Mouse (Mus musculus): ENCODE measurements around the gene Tbc1d23. TPM values are rescaled to one million over a fixed set of nuclear protein-coding genes. Genes with fewer than 3 reads are reported as not detected.
A peak's percentile ranks its signal among the peaks of the same experiment; 100 is the strongest.

Tbc1d23 gene
- total RNA-seq, 2 experiments from 2014 or later, result 6.5 to 14.4 TPM

GRCm38 (mm10) chr16:57166611-57167513 lies 64.4 kb downstream of the Tbc1d23 start, which contains the start of gene Nit2:
Gene Nit2, minus strand, starts transcription at chr16:57167341.
- peak; percentile 98 for ATAC-seq (replicated peaks; ENCODE audit: low FRiP score, poor library complexity, severe bottlenecking)

DNA sequence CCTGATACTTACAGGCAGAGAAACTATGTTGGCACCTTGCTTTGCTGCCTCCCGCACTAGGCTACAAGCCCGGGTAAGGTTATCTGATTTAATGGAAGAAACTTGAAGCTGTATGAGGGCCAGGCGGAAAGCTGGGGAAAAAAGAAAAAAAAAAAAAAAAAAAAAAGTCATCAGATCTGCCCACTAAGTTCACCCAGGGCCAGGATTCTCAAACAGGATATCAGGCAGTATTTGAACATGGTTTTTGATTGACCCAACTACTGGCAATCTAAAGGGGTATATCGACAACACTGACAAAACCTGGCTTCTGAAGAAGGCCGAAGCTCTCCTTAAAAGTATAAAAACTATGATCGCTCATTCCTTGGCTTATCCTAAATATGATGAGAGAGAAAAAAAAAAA lies 65.2 kb downstream of the Tbc1d23 start:
- no peak for ATAC-seq (replicated peaks; ENCODE audit: low FRiP score, poor library complexity, severe bottlenecking)

DNA sequence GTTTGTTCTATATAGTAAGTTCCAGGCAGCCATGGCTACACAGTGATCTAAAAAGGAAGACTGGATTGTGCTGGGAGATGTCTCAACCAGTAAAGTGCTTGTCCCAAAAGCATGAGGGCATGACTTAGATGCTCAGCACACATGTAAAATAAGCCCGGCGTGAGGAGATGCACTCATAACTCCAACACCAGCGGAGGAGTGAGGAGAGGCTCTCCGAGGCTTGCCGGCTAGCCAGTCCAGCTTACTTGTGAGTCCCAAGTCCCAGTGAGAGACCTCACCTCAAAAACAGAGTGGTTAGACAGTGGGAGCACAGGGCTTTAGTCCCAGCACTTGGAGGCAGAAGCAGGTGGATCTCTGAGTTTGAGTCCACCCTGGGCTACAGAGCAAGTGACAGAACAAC lies 66.1 kb downstream of the Tbc1d23 start:
- ATAC-seq (replicated peaks; ENCODE audit: low FRiP score, poor library complexity, severe bottlenecking), result no peak

DNA sequence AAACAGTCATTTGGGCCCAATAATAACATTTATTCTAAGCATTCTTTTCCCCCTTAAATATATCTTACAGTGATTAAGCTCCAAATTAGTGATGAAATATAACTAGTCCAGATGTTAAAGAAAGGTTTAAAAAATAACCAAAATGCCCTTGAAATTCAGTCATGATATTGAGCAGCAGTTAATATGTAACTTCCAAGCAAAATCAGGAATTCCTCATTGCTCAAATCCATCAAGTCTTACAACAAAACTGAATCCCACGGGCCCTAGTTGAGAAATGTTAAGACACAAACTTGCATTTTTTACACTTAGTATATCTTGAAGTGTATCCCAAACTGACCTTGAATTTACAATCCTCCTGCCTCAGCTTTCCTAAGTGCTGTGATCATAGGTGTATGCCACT lies 67.6 kb downstream of the Tbc1d23 start:
- ATAC-seq (replicated peaks; ENCODE audit: low FRiP score, poor library complexity, severe bottlenecking), result no peak

DNA sequence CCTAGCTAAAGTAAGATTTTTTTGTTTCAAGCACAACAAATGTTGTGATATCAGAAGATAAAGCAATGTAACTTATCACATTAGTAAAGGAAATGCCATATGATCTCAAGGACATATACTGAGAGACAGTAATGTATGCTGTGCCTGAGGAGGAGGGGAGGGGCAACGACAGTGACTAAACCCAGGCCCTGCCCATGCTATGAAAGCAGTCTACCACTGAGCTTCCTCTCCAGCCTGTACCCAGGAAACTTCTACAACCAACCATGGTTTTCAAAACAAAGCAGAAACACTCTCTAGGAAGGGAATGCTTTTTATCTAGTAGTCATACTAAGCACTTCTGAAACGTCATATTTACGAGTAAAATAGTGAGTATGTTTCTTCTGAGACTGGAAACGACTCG lies 68.5 kb downstream of the Tbc1d23 start:
- no peak for ATAC-seq (replicated peaks; ENCODE audit: low FRiP score, poor library complexity, severe bottlenecking)

DNA sequence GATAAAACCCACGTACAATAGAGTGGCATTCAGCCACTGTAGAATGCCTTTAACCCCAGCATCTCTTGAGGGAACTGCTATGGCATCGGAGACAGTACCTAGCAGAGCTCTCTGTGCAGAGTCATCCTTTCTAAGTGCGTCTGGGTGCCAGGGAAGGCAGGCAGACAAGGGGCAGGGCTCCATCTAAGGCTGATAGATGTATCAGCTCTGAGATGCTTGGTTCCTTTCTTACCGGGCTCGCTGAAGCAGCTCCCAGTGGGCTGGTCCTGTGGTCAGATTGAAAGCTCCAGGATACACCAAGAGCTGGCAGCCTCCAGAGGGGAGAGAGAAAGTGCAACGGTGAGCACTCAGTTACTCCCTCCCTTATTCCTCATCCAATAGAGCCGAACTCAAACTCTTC lies 71.5 kb downstream of the Tbc1d23 start:
- no peak for ATAC-seq (replicated peaks; ENCODE audit: low FRiP score, poor library complexity, severe bottlenecking)

- no peak for ATAC-seq (replicated peaks; ENCODE audit: low FRiP score, poor library complexity, severe bottlenecking)
Observed at GRCm38 (mm10) chr16:57157728-57158127, 73.6 kb downstream of the Tbc1d23 start.

- no peak for ATAC-seq (replicated peaks; ENCODE audit: low FRiP score, poor library complexity, severe bottlenecking)
Observed at GRCm38 (mm10) chr16:57157076-57157475, 74.2 kb downstream of the Tbc1d23 start.

GRCm38 (mm10) chr16:57155899-57156298 lies 75.4 kb downstream of the Tbc1d23 start:
- ATAC-seq (replicated peaks; ENCODE audit: low FRiP score, poor library complexity, severe bottlenecking), result no peak

DNA sequence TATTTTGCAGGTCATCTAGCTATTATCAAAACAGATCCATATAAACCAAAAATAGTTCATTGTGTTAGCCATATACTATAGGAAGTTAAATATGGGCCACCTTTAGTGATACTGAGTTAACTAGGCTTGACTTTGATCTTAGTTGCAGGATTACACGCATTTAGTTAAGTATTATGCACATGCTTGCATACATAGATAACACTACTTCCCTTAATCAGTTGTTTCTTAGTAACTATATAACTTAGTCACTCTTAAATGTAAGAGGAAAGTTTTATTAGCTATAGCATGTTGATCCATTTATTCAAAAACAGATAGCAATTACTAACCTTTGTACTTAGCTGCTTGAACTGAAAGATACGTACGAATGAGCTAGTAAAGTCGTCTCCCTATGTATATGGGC lies 79.9 kb downstream of the Tbc1d23 start:
- ATAC-seq (replicated peaks; ENCODE audit: low FRiP score, poor library complexity, severe bottlenecking), result no peak

DNA sequence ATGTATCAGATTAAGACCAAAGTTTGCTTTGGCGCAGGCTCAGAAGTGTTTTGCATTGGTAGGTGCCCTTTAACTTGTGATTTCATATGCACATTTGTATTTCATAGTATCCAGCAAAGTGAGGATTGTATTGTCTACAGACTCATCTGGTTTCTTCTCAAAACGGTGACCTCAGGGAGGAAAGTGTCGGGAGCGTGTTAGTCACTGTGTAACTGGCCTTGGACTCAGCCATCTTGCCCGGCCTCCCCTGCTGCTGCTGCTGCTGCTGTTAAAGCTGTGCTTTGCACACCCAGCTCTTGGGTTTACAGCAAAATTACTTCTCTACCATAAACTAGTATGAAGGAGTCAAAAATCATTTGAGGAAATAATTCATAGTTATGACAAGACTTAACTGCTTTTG lies 86.6 kb downstream of the Tbc1d23 start:
- no peak for ATAC-seq (replicated peaks; ENCODE audit: low FRiP score, poor library complexity, severe bottlenecking)

DNA sequence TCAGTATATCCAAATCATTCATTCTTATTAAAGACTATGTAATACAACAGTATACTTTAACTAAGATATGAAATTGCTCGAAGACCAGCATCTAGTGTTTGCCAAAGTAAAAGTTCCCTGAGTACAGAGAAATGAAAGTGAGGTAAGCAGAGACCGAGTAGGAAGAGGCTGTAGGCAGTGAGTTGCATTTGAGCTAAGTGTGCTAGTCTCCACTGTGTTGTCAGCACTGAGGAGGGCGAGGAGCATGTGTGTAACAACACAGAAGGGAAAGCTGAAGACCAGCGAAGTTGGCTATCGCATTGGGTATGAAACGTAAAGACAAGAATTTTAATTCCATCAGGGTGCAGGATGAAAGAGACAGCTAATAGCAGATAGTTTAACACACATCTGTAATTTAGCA lies 97.7 kb downstream of the Tbc1d23 start:
- ATAC-seq (replicated peaks; ENCODE audit: low FRiP score, poor library complexity, severe bottlenecking), result no peak

DNA sequence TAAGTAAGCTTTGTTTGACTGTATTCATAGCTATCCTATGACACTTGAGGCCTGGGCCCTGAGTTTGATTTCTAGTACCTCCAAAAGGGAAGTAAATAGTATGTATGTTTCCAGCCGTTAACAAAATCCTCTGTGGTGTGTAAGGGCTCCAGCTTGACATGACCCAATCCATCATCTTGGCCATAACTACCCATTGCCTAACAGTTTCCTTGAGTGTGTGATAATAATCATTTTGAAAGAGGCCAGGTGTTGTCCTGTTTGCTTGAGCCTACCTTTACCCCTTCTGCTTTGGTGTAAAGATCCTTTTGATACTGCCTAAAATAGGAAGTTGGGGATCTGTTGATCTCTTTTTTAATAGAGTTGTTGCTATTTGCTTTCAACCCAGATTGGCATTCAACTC lies 99.0 kb downstream of the Tbc1d23 start:
- ATAC-seq (replicated peaks; ENCODE audit: low FRiP score, poor library complexity, severe bottlenecking), result no peak

GRCm38 (mm10) chr16:57131544-57131943 lies 99.8 kb downstream of the Tbc1d23 start:
- no peak for ATAC-seq (replicated peaks; ENCODE audit: low FRiP score, poor library complexity, severe bottlenecking)

DNA sequence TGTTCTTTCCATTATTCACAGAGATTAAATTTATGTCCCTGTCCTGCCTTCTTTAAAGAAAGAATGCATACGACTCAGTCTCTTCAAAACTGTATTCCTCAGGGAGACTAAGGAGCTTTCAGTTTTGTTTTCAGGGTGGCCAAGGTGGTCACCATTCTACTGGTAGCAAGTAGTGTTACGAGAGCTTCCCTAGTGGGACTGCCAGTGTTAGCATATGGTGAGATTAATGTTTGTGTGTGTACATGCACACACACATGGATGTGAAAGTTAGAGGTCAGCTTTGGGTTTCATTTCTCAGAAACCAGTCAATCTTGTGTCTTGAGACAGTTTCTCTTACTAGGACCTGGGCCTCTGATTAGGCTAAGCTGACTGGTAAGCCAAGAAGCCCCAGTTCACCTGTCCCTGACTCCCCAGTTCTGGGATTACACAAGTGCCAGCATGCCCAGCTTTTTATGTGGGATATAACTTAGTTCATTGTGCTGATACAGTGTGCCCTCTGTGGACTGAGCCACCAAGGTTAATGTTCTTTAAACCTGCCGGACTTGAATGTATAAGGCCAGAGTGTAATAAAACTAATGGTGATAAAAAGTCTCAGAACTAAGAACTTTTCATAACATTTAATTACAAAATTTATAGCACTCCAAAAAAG lies 100.4 kb downstream of the Tbc1d23 start:
- ATAC-seq (replicated peaks; ENCODE audit: low FRiP score, poor library complexity, severe bottlenecking), result no peak

- no peak for ATAC-seq (replicated peaks; ENCODE audit: low FRiP score, poor library complexity, severe bottlenecking)
Observed at GRCm38 (mm10) chr16:57127825-57128224, 103.5 kb downstream of the Tbc1d23 start.

DNA sequence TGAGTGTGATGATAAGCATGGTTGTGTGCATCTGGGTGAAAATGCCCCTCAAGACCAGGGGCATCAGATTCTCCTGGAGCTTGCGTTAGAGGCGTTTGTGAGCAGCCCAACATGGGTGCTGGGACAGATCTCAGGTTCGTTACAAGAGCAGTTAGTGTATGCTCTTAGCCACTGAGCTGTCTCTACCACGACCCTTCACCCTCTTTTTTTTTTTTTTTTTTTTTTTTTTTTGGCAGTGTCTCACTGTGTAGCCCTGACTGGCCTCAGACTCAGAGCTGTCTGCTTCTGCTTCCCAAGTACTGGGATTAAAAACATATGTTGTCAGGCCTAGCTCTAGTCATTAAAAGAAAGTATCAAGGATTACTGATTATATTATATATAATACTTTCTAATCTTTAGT lies 105.0 kb downstream of the Tbc1d23 start:
- ATAC-seq (replicated peaks; ENCODE audit: low FRiP score, poor library complexity, severe bottlenecking), result no peak

DNA sequence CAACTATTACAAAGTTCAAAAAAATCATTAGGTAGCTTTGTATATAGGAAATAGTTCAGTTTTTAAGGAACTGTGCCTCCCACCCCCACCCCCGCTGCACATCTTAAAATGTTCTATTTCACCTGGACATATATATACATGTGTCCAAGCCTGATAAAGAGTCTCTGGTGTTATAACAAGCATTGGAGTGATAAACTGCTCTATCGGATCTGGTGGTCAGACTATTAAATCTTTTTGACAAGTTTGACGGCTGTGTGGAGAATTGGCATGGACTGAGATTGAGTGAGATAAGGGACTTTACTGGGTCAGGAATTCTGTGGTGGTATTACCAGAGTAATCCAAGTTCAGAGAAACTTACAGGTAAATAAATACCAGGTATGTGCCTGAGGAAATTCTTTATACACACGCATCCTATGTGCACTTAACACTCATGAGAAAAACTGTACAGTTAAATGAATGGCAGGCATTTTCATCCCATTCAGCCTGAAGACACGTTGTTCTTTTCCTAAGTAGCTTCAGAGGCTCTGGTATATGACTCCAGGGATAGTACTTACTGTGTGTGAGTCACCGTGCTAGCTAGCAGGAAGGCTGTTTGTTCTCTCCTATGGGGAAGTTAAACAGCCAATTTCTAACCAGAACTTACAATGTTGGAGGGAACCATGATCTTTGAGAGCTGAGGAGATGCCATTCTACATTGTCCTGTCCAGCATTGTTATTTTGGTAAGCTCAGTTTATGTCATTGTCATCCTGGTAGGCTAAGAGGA lies 108.4 kb downstream of the Tbc1d23 start:
- ATAC-seq (replicated peaks; ENCODE audit: low FRiP score, poor library complexity, severe bottlenecking), result no peak

DNA sequence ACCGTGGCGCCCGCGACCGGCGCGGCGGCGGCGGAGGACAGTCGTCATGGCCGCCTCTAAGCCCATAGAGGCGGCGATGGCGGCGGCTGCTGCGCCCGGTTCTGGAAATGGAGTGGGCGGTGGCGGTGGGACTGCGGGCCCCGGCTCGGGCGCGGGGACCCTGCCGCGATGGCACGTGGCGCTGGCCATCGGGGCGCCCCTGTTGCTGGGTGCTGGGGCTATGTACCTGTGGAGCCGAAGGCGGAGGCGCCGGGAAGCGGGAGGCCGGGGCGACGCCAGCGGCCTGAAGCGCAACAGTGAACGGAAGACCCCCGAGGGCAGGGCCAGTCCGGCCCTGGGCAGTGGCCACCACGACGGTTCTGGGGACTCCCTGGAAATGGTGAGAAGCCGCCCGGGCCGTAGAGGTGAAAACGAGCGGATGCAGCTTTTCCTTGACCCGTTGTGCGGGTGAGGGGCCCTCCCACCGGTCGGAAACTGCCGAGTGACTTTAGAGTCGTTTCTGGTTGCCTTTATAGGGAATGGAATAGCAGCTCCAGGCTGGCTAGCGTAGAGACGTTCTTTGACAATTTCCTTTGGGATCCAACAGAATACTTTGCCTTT lies 109.4 kb downstream of the Tbc1d23 start:
- no peak for ATAC-seq (replicated peaks; ENCODE audit: low FRiP score, poor library complexity, severe bottlenecking)
